Mouse (Mus musculus) brown adipose tissue, adult 24 weeks (tissue): ENCODE results near the gene Hsp90ab1. TPM values are rescaled to one million over a fixed set of nuclear protein-coding genes. Genes with fewer than 3 reads are reported as not detected.

Experiments used
- H3K27ac ChIP-seq: fragments of 200-500 bp; replicated peaks from 2 replicates; pipeline ENCODE4 v1.5.1; 2012; ENCODE audit warnings: low read depth, mild to moderate bottlenecking, low read length
- H3K4me1 ChIP-seq: fragments of 200-500 bp; 2 replicates; pipeline ENCODE4 v1.6.1; 2012; ENCODE audit warnings: low read length, mixed read lengths; ENCODE audit not compliant: control insufficient read depth, insufficient read depth, insufficient read length
- H3K4me3 ChIP-seq: fragments of 200-500 bp; 2 replicates; pipeline ENCODE4 v1.5.1; 2012; ENCODE audit warnings: low read depth, mild to moderate bottlenecking, low read length, moderate library complexity; ENCODE audit not compliant: insufficient read depth
- polyA plus RNA-seq: library from polyadenylated mRNA; stranded (reverse); fragments of >200 nt; gene quantifications from 2 replicates; pipeline ENCODE4 v1.2.4, GENCODE M21; 2012; ENCODE audit not compliant: missing spikeins, insufficient read depth, insufficient read length

Hsp90ab1 gene
- polyA plus RNA-seq, 1 experiment = 869 TPM

DNA sequence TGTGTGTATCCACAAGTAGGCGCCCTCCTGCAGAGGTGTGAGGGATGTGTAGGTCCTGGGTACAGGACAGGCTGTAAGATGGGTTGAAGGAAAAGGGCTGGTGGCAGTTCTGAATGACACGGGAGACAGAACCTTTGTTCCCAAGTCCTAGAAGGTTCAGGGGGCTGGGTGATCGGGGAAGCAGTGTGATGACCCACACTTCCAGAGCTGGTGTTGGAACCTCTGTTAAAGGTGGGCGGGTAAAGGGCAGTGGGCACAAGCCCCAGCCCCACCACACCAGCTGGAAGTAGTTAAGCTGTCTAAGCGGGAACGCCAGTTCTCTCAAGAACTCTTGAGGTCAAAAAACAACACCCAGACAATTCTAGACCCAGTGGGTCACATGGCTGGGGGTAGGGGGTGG lies 17.3 kb upstream of the Hsp90ab1 start:
- Histone ChIP-seq H3K27ac (peak overlapping the region; percentile 70), H3K4me3 (no peak overlapping the region), H3K4me1 (peaks cover 54% of the 10 kb centered on the region)

DNA sequence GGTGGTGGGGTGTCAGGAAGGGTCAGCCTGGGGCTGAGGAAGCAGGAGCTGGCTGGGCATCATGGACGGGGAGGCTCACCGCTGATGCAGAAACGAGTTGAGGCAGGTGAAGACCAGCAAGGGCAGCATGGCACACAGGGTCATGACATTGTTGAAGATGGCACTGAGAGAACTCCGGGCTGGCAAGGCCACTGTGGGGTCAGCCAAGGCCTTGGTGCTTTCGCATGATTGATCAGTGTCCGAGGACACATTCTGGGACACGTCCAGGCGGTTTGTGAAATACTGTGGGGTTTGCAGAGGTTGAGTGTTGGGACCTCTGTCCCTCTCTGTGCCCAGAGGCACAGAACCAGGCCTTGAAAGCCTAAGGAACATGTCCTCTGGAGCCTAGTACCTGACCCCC lies 16.8 kb upstream of the Hsp90ab1 start:
- Histone ChIP-seq H3K27ac (peak overlapping the region; percentile 84), H3K4me3 (no peak overlapping the region), H3K4me1 (peaks cover 58% of the 10 kb centered on the region)

DNA sequence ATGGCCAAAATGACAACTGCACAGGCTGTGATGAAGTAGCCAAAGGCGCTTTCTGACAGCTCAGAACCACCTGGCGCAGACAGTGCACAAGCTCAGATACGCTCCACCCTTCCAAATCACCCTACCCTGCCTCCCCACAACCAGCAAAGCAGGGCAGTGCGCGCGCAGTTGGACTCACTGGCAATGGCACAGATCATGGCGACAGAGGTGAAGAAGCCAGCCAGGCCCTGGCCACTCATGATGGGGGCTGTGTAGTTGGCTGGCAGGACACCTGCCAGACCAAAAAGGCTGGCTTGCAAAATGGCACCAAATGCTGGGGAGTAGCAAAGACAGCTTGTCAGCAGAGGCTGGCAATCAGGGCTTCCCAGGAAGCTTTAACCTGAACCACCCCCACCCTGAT lies 16.2 kb upstream of the Hsp90ab1 start:
- H3K4me1 ChIP-seq = peaks cover 61% of the 10 kb centered on the region
- H3K27ac ChIP-seq = peak overlapping the region; percentile 84
- H3K4me3 ChIP-seq = no peak overlapping the region

DNA sequence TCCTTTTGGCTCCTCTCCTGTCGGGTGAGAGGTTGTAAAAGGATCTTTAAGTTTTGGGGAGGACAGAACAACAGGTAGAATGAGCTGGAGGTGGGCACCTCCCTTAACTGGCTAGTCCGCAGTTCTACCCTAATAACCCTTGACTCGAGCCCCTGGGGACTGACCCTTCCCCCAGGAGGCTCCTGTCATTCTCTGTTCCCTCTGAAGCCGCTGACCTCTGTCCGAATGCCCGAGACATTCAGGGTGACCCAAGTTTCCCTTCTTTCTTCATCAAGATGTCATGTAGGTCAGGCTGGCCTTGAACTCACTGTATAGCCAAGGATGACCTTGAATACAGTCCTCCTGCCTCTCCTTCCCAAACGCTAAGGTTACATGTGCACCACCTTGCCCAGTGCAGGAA lies 15.3 kb upstream of the Hsp90ab1 start:
- H3K27ac ChIP-seq = peak overlapping the region; percentile 84
- peaks cover 56% of the 10 kb centered on the region for H3K4me1 ChIP-seq
- no peak overlapping the region for H3K4me3 ChIP-seq

GRCm38 (mm10) chr17:45586449-45586837 lies 13.4 kb upstream of the Hsp90ab1 start:
- Histone ChIP-seq H3K4me3 (no peak overlapping the region), H3K27ac (no peak overlapping the region), H3K4me1 (peaks cover 48% of the 10 kb centered on the region)

DNA sequence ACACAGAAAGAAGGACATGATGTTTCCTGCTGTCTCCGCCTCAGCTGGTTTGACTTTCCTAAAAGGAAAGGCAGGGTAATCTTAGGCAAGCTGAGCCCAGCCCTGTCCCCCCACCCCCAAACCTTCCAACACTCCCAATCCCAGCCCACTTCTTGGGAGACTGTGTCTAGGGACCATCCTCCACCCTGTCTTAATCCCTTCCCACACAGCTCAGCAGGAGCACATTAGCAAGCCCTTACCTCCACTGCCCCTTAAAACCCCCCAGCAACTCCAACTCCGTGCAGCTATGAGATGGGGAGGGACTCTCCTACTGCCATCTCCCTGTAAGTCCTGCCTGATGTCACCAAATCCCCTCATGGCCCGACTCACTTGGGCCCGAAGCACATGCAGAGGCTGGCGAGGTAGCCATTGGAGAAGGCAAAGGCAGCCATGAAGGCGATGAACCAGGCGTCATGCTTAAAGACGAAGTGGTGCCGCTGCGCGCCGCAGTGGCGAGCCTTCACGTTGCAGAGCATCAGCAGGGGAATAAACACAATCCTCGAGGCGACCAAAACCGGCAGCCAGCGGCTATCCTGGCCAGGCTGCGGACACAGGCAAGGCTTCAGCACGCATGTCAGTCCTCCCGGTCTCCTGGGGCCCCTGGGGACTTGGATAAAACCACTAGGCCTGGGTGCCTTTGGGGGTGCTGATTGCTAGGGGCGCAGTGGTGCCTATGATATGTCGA lies 12.8 kb upstream of the Hsp90ab1 start:
- peaks cover 43% of the 10 kb centered on the region for H3K4me1 ChIP-seq
- H3K27ac ChIP-seq = peak overlapping the region; percentile 87
- H3K4me3 ChIP-seq = no peak overlapping the region

- Histone ChIP-seq H3K4me1 (peaks cover 39% of the 10 kb centered on the region), H3K4me3 (no peak overlapping the region), H3K27ac (peak overlapping the region; percentile 87)
Measured at GRCm38 (mm10) chr17:45584939-45585678, 12.0 kb upstream of the Hsp90ab1 start.

DNA sequence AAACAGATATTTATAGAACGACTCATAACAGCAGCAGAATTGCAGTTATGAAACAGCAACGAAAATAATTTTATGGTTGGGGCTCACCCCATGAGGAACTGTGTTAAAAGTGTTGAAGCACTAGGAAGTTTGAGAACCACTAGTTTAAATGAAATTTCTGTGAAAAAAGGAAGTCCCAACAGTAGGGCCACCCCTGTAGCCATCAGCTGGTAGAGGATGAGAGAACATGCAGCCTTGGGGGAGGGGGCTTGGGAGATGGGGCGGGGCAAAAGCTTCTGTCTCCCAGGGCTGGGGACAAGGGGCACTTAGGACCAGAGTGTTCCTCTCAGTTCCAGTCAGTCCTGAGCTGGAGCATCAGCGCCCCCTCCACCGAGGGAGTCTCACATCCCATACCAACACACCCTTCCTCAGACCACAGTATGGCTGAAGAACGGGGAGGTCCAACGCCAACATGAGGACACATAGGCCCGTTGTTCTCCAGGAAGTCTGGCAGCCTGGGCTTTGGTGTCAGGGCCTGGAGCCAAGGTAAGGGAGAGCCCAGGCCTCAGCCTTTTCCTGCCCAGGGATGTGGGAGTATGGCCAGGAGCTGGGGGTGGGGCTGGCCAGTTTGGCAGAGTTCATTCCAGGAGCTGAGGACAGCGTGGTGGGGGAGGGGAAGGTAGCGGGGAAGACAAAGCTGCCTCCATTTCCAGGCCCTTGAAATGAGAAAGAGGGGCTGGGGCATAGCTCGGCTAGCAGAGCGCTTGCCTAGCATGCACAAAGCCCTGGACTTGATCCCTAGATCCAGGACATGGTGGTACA lies 11.2 kb upstream of the Hsp90ab1 start:
- peaks cover 35% of the 10 kb centered on the region for H3K4me1 ChIP-seq
- H3K4me3 ChIP-seq = no peak overlapping the region
- peak overlapping the region; percentile 87 for H3K27ac ChIP-seq

GRCm38 (mm10) chr17:45582715-45583355 lies 9.8 kb upstream of the Hsp90ab1 start:
- Histone ChIP-seq H3K4me3 (no peak overlapping the region), H3K27ac (peak overlapping the region; percentile 41), H3K4me1 (peaks cover 28% of the 10 kb centered on the region)

GRCm38 (mm10) chr17:45582188-45582587 lies 9.1 kb upstream of the Hsp90ab1 start:
- peaks cover 28% of the 10 kb centered on the region for H3K4me1 ChIP-seq

DNA sequence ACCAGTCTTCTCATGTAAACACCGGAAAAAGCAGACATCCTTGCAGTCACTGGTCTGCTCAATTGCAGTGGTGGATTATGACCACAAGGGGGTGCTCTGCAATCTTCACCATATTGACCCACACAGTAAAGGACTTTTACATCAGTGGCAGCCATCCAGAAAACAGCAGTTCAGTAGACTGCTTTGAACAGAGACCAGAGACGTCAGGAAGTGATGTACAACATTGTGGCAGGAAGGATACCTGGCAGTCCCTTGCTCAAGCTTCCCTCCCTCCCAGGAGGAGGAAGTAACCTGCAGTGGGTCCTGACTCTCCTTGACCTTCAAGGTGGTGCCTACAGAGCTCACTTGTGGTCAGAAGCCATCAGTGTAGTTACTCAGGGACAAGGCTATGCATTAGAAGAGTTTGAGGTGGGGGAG lies 8.5 kb upstream of the Hsp90ab1 start:
- no peak overlapping the region for H3K27ac ChIP-seq
- peaks cover 28% of the 10 kb centered on the region for H3K4me1 ChIP-seq
- no peak overlapping the region for H3K4me3 ChIP-seq

More at GRCm38 (mm10) chr17:45582188-45582587, 9.1 kb upstream of the Hsp90ab1 start:
- H3K4me3 ChIP-seq = no peak overlapping the region
- H3K27ac ChIP-seq = no peak overlapping the region

DNA sequence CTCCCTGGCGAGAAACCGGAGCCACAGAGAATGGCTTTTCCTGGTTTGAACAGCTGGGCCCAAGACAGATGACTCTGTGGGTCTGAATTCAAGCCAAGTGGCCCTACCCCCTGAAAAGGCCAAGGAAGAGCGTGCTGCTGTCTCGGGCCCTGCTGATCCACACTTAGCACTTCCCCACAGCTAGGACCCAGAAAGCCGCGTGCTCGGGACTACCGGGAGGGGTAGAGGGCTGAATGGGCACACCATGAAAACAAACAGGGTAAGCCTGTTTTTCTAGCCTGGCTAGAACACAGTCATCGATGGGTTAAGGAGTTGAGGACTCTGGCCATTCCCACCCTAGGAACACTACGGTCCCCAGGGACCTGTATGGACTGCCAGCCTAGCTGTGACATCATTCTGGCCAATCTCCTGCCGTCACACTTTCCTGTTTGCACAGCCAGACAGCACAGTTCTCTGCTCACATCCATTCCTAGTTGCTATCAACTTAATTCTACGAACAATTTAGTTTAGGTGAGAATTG lies 7.9 kb upstream of the Hsp90ab1 start:
- Histone ChIP-seq H3K4me1 (peaks cover 25% of the 10 kb centered on the region), H3K4me3 (no peak overlapping the region), H3K27ac (peak overlapping the region; percentile 43)

GRCm38 (mm10) chr17:45579554-45579953 lies 6.5 kb upstream of the Hsp90ab1 start:
- H3K27ac ChIP-seq = no peak overlapping the region
- H3K4me3 ChIP-seq = no peak overlapping the region
- H3K4me1 ChIP-seq = peaks cover 13% of the 10 kb centered on the region

GRCm38 (mm10) chr17:45578843-45579242 lies 5.8 kb upstream of the Hsp90ab1 start:
- Histone ChIP-seq H3K4me3 (no peak overlapping the region), H3K4me1 (peaks cover 13% of the 10 kb centered on the region), H3K27ac (no peak overlapping the region)

GRCm38 (mm10) chr17:45578242-45578641 lies 5.2 kb upstream of the Hsp90ab1 start:
- H3K4me1 ChIP-seq = peaks cover 10% of the 10 kb centered on the region
- no peak overlapping the region for H3K27ac ChIP-seq
- H3K4me3 ChIP-seq = no peak overlapping the region
